Mouse (Mus musculus) adipocyte (in vitro differentiated cells): ENCODE data around the gene Ddb1.
"Not testable (repeated sequence)": the region's sequence is repeated elsewhere in the genome, so short reads cannot be mapped to it uniquely, and the experiment has no call there.

Experiments used
- DNase-seq: peaks from one replicate; pipeline ENCODE4 v3.0.0-alpha.2; 2016; ENCODE audit warnings: low spot score

Gene Ddb1

DNA sequence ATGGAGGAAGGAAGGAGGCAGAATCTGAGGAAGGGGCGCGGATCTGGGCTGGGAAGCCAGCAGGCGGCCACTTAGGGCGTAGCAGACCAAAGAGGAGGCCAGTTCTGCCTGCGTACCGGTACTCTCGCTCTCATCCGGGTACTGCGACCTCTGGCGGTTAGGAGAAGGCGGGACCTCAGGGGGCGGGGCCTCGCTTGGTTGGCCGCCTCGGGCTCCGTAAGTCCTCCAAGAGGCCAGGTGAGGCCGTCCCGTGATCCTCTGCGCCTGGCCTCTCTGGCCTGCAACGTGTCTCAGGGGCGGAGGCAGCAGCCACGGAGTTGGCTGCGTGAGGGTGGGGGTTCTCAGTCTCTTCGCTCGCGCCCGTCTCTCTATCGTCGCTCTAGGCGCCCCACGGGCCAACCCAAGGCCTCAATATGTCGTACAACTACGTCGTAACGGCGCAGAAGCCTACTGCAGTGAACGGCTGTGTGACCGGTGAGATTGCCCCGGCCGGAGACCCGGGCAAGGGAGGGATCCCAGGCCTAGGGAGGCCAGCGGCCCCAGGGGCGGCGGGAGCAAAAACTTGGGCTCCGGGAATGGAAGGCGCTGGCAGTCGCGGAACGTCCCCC, at the start of gene Ddb1, which contains the start of gene Tkfc:
Gene Ddb1, plus strand, starts transcription at position 35 of the 608 bp plus-strand sequence.
Gene Tkfc, minus strand, starts transcription at position 362 of the 608 bp plus-strand sequence.
- DNase-seq, result peak; percentile 99

DNA sequence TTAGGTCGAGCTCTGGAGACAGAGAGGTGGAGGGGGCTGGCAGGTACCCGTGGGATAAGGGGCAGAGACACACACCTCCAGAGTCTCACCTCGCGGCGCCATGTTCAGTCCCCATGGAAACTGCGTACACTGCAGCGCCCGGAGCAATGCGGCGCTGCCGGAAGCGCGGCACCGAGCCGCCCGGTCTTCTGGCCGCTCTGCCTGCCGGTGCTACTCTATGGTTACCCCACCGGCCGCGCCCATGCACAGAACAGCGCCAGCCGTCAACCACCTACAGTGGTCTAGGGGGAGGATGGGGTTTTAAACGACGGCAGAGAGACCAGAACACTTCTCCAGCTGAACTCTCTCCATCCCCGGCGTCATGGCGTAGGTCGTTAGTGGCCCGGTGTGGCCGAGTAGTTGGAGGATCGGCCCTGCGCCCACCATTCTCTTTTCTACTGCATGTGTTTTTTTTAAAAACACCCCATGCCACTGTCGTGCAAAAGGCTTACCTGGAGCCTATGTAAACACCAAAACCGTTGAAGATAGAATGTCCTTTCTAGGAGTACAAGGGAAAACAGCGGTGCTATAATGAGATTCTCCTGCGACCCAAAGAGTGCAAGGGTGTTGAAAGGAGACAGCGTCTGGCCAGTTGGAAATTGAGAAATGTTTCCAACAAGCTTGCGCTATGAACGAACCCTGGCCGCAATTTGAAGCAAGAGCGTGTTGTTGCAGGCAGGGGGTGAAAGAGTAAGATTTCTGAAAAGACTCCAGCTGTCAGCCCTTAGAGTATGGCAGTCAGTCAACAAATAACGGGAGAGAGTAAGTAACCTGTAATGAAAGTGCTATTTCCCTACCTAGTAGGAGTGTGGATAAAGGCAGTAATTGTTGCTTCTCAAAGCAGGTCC, 49.3 kb upstream of the Ddb1 start, which contains the start of gene Tmem216:
Gene Tmem216, minus strand, starts transcription at position 615 of the 887 bp plus-strand sequence.
- peak; percentile 97 for DNase-seq

GRCm38 (mm10) chr19:10557001-10557400, 48.1 kb upstream of the Ddb1 start:
- no peak for DNase-seq

- DNase-seq, result no peak
These were observed 47.7 kb upstream of the Ddb1 start for GRCm38 (mm10) chr19:10557430-10557829.

DNA sequence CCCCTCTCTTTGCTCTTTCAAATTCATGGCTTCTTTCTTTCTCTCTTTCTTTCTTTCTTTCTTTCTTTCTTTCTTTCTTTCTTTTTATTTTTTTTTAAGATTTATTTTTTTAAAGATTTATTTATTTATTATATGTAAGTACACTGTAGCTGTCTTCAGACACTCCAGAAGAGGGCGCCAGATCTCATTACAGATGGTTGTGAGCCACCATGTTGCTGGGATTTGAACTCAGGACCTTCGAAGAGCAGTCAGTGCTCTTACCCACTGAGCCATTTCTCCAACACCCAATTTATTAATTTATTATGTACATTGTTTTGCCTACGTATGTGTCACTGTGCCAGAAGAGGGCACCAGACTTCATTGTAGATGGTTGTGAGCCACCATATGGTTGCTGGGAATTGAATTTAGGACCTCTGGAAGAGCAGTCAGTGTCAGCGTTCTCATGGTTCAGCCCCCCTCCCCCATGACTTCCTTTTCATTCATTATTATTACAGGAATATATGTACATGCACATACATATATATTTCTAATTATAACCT, 47.2 kb upstream of the Ddb1 start:
- not testable (repeated sequence) for DNase-seq

GRCm38 (mm10) chr19:10560108-10560507, 45.0 kb upstream of the Ddb1 start:
- peak; percentile 89 for DNase-seq

DNA sequence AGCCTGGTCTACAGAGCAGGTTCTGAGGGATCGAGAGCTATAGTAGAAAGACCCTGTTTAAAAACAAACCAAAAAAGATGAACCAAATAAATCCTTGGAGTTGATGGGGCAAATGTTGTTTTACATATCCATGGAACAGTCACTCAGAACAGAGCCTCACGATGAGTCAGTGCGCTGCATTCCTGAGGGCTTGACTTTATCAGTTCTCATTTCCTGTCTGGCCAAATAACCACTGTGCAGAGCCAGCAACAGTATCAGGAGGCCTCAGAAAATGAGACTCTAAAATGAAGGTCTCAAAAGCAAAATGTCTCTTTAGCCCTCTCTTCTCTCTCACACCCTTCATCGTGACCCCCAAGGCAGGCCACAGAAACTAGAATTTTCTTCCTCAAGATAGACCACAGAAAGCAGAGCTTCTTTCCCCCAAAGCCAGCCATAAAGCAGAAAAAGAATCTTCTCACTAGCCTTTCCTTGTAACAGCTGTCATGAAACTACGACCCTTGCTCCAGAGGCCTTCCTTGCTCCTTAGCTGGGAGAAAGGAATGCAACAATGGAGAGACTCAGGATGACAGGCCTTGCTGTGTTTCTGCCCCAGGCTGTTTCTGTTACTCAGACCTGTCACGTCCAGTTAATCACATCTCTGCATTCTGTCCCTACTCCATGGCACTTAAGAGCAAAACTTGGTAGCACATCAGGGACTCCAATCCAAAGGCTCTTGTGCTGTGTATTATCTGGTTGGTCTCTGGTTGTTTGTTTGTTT, 43.4 kb upstream of the Ddb1 start:
- peak; percentile 78 for DNase-seq

- DNase-seq, result peak; percentile 54
These were observed 42.8 kb upstream of the Ddb1 start for GRCm38 (mm10) chr19:10562351-10562750.

- DNase-seq, result no peak
These were observed 40.8 kb upstream of the Ddb1 start for GRCm38 (mm10) chr19:10564278-10564677.

- DNase-seq, result no peak
These were observed 39.9 kb upstream of the Ddb1 start for GRCm38 (mm10) chr19:10565217-10565616.

DNA sequence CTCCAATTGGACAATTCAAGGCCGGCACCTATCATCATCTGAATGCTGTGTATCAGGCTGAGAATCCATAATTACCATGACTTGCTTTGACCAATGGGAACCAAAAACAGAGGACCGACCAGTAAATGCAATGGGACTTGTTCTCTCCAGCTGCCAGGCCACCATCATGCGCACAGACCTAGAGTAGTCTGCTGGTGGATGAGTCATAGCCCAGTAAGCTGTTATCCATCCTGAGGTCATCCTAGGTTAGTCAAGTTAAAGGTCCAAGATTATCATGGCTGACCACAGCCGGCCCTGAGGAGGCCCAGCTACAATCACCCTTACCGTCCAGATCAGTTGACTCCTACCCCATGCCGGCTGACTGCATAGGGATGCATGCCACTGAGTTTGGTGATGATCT, 35.5 kb upstream of the Ddb1 start:
- peak; percentile 27 for DNase-seq

- DNase-seq, result peak; percentile 98
These were observed 28.2 kb upstream of the Ddb1 start, which contains the start of the genes Cyb561a3 and Tmem138 for GRCm38 (mm10) chr19:10576690-10577561. Gene Cyb561a3 (plus strand): TSS chr19:10577172. Gene Tmem138 (minus strand): TSS chr19:10577362.

DNA sequence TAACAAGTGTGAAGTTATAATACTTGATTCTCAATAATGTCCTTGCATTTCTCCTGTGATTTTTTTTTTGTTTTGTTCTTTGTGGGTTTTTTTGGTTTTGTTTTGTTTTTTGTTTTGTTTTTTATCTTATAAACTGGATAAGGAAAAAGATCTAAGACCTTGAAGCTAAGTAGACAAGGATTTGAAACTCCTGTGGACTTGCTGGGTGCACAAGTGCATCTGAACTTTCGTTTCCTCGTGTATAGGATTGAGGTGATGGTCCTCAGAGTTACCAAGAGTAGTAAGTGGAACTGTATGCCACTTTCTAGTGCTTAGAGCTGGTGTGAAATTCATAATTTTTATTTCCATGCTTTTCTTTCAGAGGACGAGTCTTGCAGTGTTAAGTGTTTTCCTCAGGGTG, 25.0 kb upstream of the Ddb1 start:
- no peak for DNase-seq

DNA sequence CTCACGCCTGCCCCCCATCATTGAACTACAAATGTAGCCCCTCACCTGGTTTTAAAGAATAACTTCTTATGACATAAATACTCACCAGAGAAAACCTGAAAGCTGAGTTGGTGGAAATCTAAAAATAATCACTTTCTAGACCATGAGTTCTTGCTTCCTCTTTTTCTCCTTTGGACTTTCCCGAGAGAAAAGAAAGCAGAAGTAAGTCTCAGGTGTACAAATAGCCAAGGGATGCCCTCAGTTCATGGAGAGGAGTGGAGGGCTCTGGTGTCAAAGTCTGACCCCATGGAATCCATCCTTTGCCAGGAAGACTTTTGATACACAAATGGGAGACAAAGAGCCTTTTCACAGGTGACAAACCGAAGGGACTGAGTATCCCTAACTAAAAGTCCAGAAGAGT, 24.4 kb upstream of the Ddb1 start:
- DNase-seq, result no peak

DNA sequence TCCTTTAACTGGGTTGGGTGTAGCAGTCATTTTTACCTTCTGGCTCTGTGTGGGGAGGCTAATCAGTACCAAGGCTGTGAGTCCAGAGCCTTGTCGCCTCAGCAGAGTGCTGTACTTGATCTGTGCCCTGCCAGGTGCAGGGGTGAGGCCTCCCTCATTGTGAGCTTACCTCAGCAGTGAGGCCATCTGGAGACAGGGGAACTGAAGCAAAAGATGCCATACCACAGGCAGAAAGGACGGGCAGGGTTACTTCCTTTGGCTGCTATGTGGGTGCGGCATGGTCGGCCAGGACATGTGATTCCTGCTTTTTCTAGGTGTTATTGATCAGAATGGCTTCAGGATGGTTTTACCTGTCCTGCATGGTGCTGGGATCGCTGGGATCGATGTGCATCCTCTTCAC, 23.1 kb upstream of the Ddb1 start:
- no peak for DNase-seq

- DNase-seq, result no peak
These were observed 21.5 kb upstream of the Ddb1 start for GRCm38 (mm10) chr19:10583550-10584146.

GRCm38 (mm10) chr19:10585112-10585511, 20.0 kb upstream of the Ddb1 start:
- DNase-seq, result no peak

GRCm38 (mm10) chr19:10587231-10587630, 17.9 kb upstream of the Ddb1 start:
- DNase-seq, result no peak

- peak; percentile 51 for DNase-seq
These were observed 15.8 kb upstream of the Ddb1 start for GRCm38 (mm10) chr19:10589127-10589857.

DNA sequence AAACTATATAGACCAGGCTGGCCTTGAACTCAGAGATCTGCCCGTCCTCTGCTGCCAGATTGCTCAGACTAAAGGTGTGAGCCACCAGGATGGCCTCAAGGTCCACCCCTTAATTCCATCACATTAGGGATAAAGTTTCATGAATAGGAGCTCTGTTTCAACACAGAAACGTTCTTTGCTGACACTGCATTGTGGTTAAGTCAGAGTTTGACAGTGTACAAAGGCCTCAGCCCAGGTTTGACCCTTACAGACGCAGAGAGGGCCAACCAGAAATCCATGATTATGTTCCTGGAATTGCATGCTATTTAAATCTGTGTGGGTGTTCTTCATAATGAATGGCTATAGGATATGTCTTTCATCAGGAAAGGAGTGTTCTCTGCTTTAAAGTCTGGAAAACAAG, 14.8 kb upstream of the Ddb1 start:
- no peak for DNase-seq
